Mouse (Mus musculus): ENCODE data around the gene Auh. TPM values are rescaled to one million over a fixed set of nuclear protein-coding genes. Genes with fewer than 3 reads are reported as not detected.

Auh gene
- total and polyA plus RNA-seq, 3 experiments, result 36.9 to 135 (median 119) TPM

GRCm38 (mm10) chr13:52800687-52801341, 128.7 kb downstream of the Auh start:
- no peak for DNase-seq

- DNase-seq, result no peak
These were observed 129.4 kb downstream of the Auh start for GRCm38 (mm10) chr13:52800091-52800490.

GRCm38 (mm10) chr13:52794232-52794631, 135.2 kb downstream of the Auh start:
- no peak for DNase-seq

GRCm38 (mm10) chr13:52793434-52793989, 136.0 kb downstream of the Auh start:
- no peak for DNase-seq

GRCm38 (mm10) chr13:52792242-52792844, 137.1 kb downstream of the Auh start:
- no peak for DNase-seq

GRCm38 (mm10) chr13:52790894-52791293, 138.6 kb downstream of the Auh start:
- DNase-seq, result no peak

Other genes starting within 250 kb of the Auh start
- 10 to 100 TPM; 19.6 to 85.0 TPM for gene Nfil3, start 51.4 kb upstream of the Auh start, total RNA-seq (2021)
- 7.6 TPM in 2 replicates for gene Nfil3, start 51.4 kb upstream of the Auh start, polyA plus RNA-seq (2012; rRNA removed)